Mouse (Mus musculus): ENCODE measurements at regions not wholly inside any gene's neighbourhood (a gene's known extent, or its start where the extent isn't known, plus 50 kb on each side); places are given as distances from the start of the nearest gene placed in this dataset.

GRCm38 (mm10) chr14:33864796-33865195 is 58.6 kb upstream of the Gdf10 start:
- Histone ChIP-seq H3K9me3 (peaks cover 5% of the 10 kb centered on the region; the same call in 1 of the 2 replicates), H3K4me2 (no peak overlapping the region), H3K4me3 (replicated peaks) (no peak overlapping the region), H3K27me3 (no peaks in the 10 kb centered on the region), H3K36me3 (no peaks in the 10 kb centered on the region), H3K4me1 (replicated peaks) (no peaks in the 10 kb centered on the region), H3K27ac (no peak overlapping the region), H3K9ac (replicated peaks) (no peak overlapping the region)
- no peak for ATAC-seq (ENCODE audit: insufficient number of reproducible peaks, insufficient read depth, low FRiP score, low TSS enrichment, low read depth)
- WGBS: 94% methylated on average over 1 of the region's 1 CpGs

- 84% methylated on average over 2 of the region's 2 CpGs for WGBS
- Histone ChIP-seq H3K36me3 (no peaks in the 10 kb centered on the region), H3K9ac (replicated peaks) (no peak overlapping the region)
Measured at GRCm38 (mm10) chr14:33865746-33866145, 57.6 kb upstream of the Gdf10 start.

GRCm38 (mm10) chr14:33867674-33868073 is 55.7 kb upstream of the Gdf10 start:
- Histone ChIP-seq H3K4me2 (no peak overlapping the region), H3K27ac (no peak overlapping the region), H3K27me3 (no peaks in the 10 kb centered on the region), H3K4me3 (replicated peaks) (no peak overlapping the region), H3K4me1 (replicated peaks) (no peaks in the 10 kb centered on the region), H3K36me3 (no peaks in the 10 kb centered on the region), H3K9me3 (peaks cover 5% of the 10 kb centered on the region; the same call in 1 of the 2 replicates), H3K9ac (replicated peaks) (no peak overlapping the region)
- 83% methylated on average over 3 of the region's 3 CpGs for WGBS
- ATAC-seq (ENCODE audit: insufficient number of reproducible peaks, insufficient read depth, low FRiP score, low TSS enrichment, low read depth): no peak

More at GRCm38 (mm10) chr14:33865746-33866145, 57.6 kb upstream of the Gdf10 start:
- Histone ChIP-seq H3K4me1 (replicated peaks) (no peaks in the 10 kb centered on the region), H3K9me3 (peaks cover 5% of the 10 kb centered on the region; the same call in 1 of the 2 replicates), H3K4me3 (replicated peaks) (no peak overlapping the region), H3K27me3 (no peaks in the 10 kb centered on the region), H3K27ac (no peak overlapping the region), H3K4me2 (no peak overlapping the region)
- no peak for ATAC-seq (ENCODE audit: insufficient number of reproducible peaks, insufficient read depth, low FRiP score, low TSS enrichment, low read depth)
